ENCODE assay signal across 10 mouse cellular contexts in the genomic region with DNA sequence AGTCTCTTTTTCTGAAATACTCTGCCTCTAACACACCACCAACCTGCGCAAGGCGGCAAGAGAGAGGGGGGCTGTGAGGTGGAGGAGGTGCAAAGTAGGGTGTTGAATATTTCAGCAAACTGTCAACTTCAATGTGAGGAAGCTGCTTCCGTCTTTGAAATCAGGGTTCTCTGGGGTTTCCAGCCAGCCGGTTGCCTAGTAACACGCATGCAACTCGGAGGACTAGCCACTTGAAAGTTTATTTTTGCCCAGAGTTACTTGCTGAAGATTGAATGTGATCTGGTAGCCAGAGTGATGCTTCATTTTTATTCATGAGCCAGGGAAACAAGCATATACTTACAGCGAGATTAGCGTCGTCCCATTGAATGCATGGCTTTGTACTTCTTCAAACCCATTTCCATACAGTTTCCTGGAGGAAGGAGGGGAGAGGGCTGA. TPM values are rescaled to one million over a fixed set of nuclear protein-coding genes. Genes with fewer than 3 reads are reported as not detected.
DNase-seq lines count a peak whose midpoint lies in the region; ATAC-seq lines count a peak whose summit lies in the region.
"Had no signal": no experiment of that assay in that cellular context is flagged by ENCODE, and none has a peak within 500 bp of the region (broad histone marks: within the 10 kb centered on the region; RNA-seq: fewer than 3 reads in every experiment).

No protein-coding gene starts in this region.

- peaks cover 97% of the 10 kb centered on the region for H3K27me3 ChIP-seq in midbrain, embryonic 10.5 days (ENCODE audit: low read depth, poor library complexity, severe bottlenecking)

- peaks cover 54% of the 10 kb centered on the region for H3K4me1 ChIP-seq in midbrain, embryonic 10.5 days

- H3K9me3 ChIP-seq in midbrain, embryonic 10.5 days (replicated peaks) = no peaks in the 10 kb centered on the region

- H3K4me3 ChIP-seq in midbrain, embryonic 10.5 days = no peak overlapping the region; the same call in 1 of the 2 replicates

- peak; percentile 59 for DNase-seq in retina, postnatal 1 day
- DNase-seq in retina, embryonic 14.5 days (ENCODE audit: low spot score) = no peak
- DNase-seq in midbrain, embryonic 10.5 days (ENCODE audit: low spot score) = peak; percentile 50
- peak; percentile 30 to 67 for DNase-seq in right cerebral cortex, postnatal 36 days (ENCODE audit: low spot score in 2 of 2)
- no peak for DNase-seq in adrenal gland, adult 18-20 months (ENCODE audit: low spot score in 2 of 2)

- peak overlapping the region; percentile 70 for H3K27ac ChIP-seq in midbrain, embryonic 10.5 days (replicated peaks)

- ATAC-seq in frontal cortex, adult (ENCODE audit: low TSS enrichment) = peak; percentile 85
- no peak for ATAC-seq in granulocyte monocyte progenitor cell, adult 5-6 weeks (replicated peaks; ENCODE audit: poor library complexity, severe bottlenecking)

- 16% methylated on average over 9 of the region's 9 CpGs for WGBS in midbrain, embryonic 10.5 days

- H3K36me3 ChIP-seq in midbrain, embryonic 10.5 days = no peaks in the 10 kb centered on the region

RNA-seq across cellular contexts. Expression of gene Lhcgr, which starts 33.8 kb away (rescaled TPM):
- polyA plus RNA-seq in midbrain, embryonic 10.5 days (2016; fragmentation: Nextera tagmentation; extraction: Ambion mirVana) = 0.24 and 0.25 TPM in 2 replicates
- not detected in 2 replicates for total RNA-seq in granulocyte monocyte progenitor cell, adult 5-6 weeks (2014; fragmentation: Nextera tagmentation)
- total RNA-seq in granulocyte monocyte progenitor cell, adult 5-6 weeks (2017) = not detected in 2 replicates
- under 1 TPM in 1 of 2 experiments, not detected in 1; 0.07 TPM for total RNA-seq in adrenal gland, adult 18-20 months (2021)
- polyA plus RNA-seq: heart, embryonic 16.5 days; liver, embryonic 11.5 days; small intestine, adult 2 months had no signal

Comparison
In these comparisons a context has a peak if more than half of its experiments do, and no peak if none do; other contexts are left out.
1. DNase-seq: peak in retina, postnatal 1 day (single experiment), midbrain, embryonic 10.5 days (single experiment) and right cerebral cortex, postnatal 36 days (2 of 2); none in retina, embryonic 14.5 days (single experiment) and adrenal gland, adult 18-20 months (0 of 2).